Mouse (Mus musculus) Patski (cell line): ENCODE data around the gene Trex1. TPM values are rescaled to one million over a fixed set of nuclear protein-coding genes. Genes with fewer than 3 reads are reported as not detected.

Experiments used
- ATAC-seq: fragments of 100-300 bp; one replicate; pipeline ENCODE4 v1.8.0; 2021
- CTCF ChIA-PET: fragments of 350-600 bp; sonication (Branson Sonifier 250); formaldehyde crosslinking; loops from one replicate; lab custom pipeline; 2022; ENCODE audit warnings: inconsistent platforms; lab: Charles Lee
- POLR2A ChIA-PET: fragments of 350-600 bp; sonication (Branson Sonifier 250); formaldehyde crosslinking; loops from one replicate; lab custom pipeline; 2022; ENCODE audit warnings: antibody characterized with exemption, inconsistent platforms; lab: Charles Lee
- DNase-seq: peaks from one replicate; pipeline ENCODE4 v3.0.0-alpha.2; 2011; ENCODE audit warnings: low read depth, low spot score
- H3K27me3 ChIP-seq: fragments of 371-371 bp; one replicate; pipeline ENCODE4 v1.5.1; 2021
- CTCF ChIP-seq: fragments of 100-300 bp; IDR thresholded peaks from one replicate; pipeline ENCODE4 v1.5.1; 2021
- in situ Hi-C: fragments of 300-500 bp; cut with MboI; formaldehyde crosslinking; loops from 3 replicates; pipeline ENCODE4 v1.11.1; 2018; ENCODE audit warnings: low pct_unique_long_range_greater_than_20kb, mixed read lengths
- polyA plus RNA-seq: library from polyadenylated mRNA; unstranded; gene quantifications from one replicate; pipeline ENCODE4 v1.2.3, GENCODE M21; 2021

The Trex1 gene
- polyA plus RNA-seq, 1 experiment from 2014 or later, result 18.1 TPM

DNA sequence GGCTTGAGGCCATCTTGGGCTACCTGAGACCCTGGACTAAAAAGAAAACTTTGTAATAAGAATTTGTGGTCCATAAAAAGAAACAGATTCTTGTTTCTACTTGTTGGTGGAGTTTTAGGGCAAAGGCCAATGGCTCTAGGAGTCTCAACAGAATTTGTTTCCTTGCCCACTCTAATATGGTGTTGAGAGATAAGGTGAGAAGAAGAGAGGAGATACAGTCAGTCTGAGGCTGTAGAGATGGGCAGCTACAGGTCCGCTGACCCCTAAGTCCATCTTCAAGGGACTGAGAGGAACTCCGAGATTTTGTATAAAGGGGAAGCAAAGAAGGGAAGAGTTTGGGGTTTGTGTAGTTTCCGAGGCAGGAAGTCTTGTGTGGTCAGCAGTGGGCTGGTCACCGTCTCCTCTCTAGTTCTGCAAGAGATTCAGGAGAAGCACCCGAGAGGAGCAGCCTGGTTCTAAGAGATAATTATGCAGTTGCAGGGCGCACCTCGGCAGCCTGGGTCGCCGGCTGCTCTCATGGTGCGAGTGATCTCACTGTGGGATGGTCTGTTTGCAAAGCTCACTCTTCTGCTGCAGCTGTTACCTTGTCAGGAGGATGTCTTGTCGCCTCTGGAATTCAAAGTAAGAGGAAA is 42.4 kb downstream of the Trex1 start:
- TF ChIP-seq CTCF, result no peak
- ATAC-seq (no peak), DNase-seq (no peak)
- H3K27me3 ChIP-seq, result no peaks in the 10 kb centered on the region
- in situ Hi-C loops, result no loop called here
- ChIA-PET POLR2A (no interaction called here), CTCF (interaction anchor here (1.3 kb wide), 1 partner anchor 19 kb away, joined by 3 read pairs; no protein-coding TSS in a partner anchor)

DNA sequence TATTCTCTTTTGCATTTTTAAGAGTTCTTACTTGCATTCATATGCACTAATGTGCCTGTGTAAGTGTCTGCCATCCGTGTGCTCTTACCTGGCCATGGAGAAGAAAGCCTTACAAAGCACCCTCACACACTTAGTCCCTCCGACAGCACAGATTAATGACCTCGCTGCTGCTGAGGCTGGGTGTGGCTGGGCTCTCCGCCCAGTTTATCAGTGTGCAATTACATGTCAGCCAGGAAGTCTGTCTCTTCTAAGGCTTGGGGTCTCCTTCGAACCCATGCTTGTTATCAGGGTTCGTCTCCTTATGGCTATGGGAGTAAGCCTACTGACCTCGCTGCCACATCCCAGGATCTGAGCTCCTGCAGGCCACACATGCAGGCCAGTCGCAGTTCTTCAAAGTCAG is 44.1 kb downstream of the Trex1 start:
- POLR2A ChIA-PET, result no interaction called here
- CTCF ChIA-PET, result interaction anchor here (1.9 kb wide), 1 partner anchor 15 kb away, joined by 5 read pairs; no protein-coding TSS in a partner anchor
- no peaks in the 10 kb centered on the region for H3K27me3 ChIP-seq
- ATAC-seq (no peak), DNase-seq (no peak)
- TF ChIP-seq CTCF, result no peak
- in situ Hi-C loops, result no loop called here

DNA sequence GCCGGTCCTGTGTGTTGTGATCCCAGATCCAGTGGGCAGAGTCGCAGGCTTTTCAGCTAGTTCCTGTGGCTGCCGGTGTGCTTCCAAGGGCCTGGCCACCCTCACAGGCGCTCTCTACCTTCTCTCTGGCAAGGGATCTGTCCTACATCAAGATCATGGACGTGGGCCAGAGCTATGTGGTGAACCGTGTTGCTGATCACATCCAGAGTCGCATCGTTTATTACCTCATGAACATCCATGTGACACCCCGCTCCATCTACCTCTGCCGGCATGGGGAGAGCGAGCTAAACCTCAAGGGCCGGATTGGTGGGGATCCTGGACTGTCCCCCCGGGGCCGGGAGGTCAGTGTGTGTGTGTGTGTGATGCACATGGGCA is 49.2 kb downstream of the Trex1 start:
- ATAC-seq (no peak), DNase-seq (no peak)
- TF ChIP-seq CTCF, result no peak
- H3K27me3 ChIP-seq, result no peaks in the 10 kb centered on the region
- ChIA-PET CTCF (no interaction called here), POLR2A (no interaction called here)
- in situ Hi-C loops, result loop anchor here (5.0 kb wide), 2 partner anchors 62 to 117 kb away; partner anchors contain the start of gene Atrip

DNA sequence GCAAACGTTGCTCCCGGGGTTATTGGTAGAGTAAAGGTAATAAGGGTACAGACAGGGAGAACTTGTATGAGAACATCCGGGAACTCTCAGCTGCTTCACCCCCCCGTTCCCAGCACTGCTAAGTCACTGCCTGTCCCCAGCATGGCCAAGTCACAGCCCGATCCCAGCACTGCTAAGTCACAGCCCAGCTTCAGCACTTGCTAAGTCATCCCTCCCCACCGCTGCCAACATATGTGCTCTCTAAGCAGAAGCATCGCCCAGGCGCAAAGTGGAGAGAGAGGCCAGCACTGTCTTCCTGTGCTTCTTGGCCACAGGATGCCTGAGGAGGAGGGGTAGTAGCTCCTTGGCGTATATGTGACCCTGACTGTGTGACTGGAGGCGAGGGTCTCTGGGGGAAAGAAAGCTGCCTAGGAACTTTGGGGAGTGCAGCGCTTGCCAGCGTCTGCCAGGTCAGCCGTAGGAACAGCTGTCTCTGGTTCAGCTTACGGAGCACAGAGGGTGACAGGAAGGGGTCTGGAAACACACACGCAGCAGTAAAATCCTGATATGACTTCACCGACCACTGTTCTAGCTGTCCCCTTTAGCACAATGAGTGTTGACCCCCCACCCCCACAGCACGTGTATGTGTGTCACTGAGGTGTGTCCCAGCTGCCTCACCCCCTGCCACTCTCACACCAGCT is 49.8 kb downstream of the Trex1 start:
- TF ChIP-seq CTCF, result no peak
- ATAC-seq (no peak), DNase-seq (no peak)
- CTCF ChIA-PET, result no interaction called here
- POLR2A ChIA-PET, result no interaction called here
- no peaks in the 10 kb centered on the region for H3K27me3 ChIP-seq
- in situ Hi-C loops, result loop anchor here (5.0 to 10.0 kb wide), 3 partner anchors 63 to 595 kb away; partner anchors contain the start of gene Atrip

DNA sequence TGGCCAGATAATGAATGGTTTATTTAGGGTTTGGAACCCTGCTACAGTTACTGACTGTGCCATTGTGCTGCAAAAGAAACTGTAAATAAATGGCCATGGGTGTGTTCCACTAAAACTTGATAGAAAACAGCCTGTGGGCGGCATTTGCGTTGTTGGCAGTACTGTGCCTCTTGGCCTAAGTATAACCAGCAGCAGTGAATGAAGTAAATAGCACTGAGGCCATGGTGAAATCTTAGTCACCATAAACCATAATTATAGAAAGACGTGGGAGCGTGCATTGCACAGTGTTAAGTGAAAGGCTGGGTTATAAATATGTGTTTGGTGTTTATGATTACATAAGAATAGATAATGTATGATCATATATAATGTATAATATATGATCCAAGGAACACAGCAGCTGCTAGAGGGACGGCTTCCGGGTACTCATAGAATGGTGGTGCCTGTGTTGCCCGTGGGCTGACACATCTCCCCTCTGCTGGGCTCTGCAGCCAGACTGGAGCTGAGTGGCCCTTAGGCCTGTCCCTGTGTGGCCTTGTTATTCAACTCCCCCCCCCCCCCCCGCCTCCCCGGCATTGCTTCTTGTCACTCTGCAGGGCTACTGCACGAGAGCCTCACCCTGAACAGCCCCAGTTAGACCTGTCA is 50.4 kb downstream of the Trex1 start:
- ATAC-seq (no peak), DNase-seq (no peak)
- POLR2A ChIA-PET, result no interaction called here
- CTCF ChIA-PET, result interaction anchor here (0.9 kb wide), 1 partner anchor 39 kb away, joined by 3 read pairs; no protein-coding TSS in a partner anchor
- no peak for TF ChIP-seq CTCF
- H3K27me3 ChIP-seq, result no peaks in the 10 kb centered on the region
- in situ Hi-C loops, result loop anchor here (10.0 kb wide), 1 partner anchor 596 kb away; no protein-coding TSS in a partner anchor

DNA sequence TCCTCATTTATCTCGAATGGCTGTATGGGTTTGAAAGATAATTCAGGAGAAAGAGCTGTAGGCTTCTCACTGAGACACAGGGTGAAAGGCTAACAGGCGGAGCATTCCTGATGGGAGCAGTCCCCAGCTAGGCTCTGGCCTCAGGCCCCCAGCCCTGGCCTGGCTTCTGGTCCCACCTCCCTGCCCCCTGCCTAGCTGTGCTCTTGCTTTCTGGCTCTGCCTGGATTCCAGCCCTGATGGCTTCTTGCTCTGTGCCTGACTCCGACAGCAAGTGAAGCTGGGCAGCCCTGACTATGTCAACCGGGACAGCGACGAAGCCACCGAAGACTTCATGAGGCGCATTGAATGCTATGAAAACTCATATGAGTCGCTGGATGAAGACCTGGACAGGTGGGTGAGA is 51.5 kb downstream of the Trex1 start:
- TF ChIP-seq CTCF, result no peak
- DNase-seq (no peak), ATAC-seq (no peak)
- CTCF ChIA-PET, result no interaction called here
- no peaks in the 10 kb centered on the region for H3K27me3 ChIP-seq
- POLR2A ChIA-PET, result no interaction called here
- in situ Hi-C loops, result loop anchor here (10.0 kb wide), 1 partner anchor 597 kb away; no protein-coding TSS in a partner anchor

Other genes starting within 250 kb of the Trex1 start
- 0.06 TPM for gene Celsr3, start 233.4 kb downstream of the Trex1 start, polyA plus RNA-seq
- gene Slc26a6, start 206.5 kb downstream of the Trex1 start, polyA plus RNA-seq, result 7.8 TPM
- not detected for gene Tmem89, start 145.1 kb downstream of the Trex1 start, polyA plus RNA-seq
- gene Uqcrc1, start 123.1 kb downstream of the Trex1 start, polyA plus RNA-seq, result 440 TPM
- 9.1 TPM for gene Col7a1, start 106.1 kb downstream of the Trex1 start, polyA plus RNA-seq
- 0.18 TPM for gene Ucn2, start 73.7 kb downstream of the Trex1 start, polyA plus RNA-seq
- gene Pfkfb4, start 68.0 kb downstream of the Trex1 start, polyA plus RNA-seq, result 7.2 TPM
- 86.9 TPM for gene Shisa5, start 21.2 kb downstream of the Trex1 start, polyA plus RNA-seq
- 10.3 TPM for gene Atrip, start 14.4 kb upstream of the Trex1 start, polyA plus RNA-seq
- 8.4 TPM for gene Ccdc51, start 22.8 kb upstream of the Trex1 start, polyA plus RNA-seq
- 188 TPM for gene Tma7, start 22.9 kb upstream of the Trex1 start, polyA plus RNA-seq
- gene Plxnb1, start 35.7 kb upstream of the Trex1 start, polyA plus RNA-seq, result 0.40 TPM
- gene Fbxw21, start 102.3 kb upstream of the Trex1 start, polyA plus RNA-seq, result not detected
- gene Fbxw13, start 136.2 kb upstream of the Trex1 start, polyA plus RNA-seq, result not detected
- not detected for gene Fbxw20, start 175.0 kb upstream of the Trex1 start, polyA plus RNA-seq
- gene Fbxw14, start 227.9 kb upstream of the Trex1 start, polyA plus RNA-seq, result not detected